Mouse (Mus musculus) hindbrain, embryonic 12.5 days (tissue): ENCODE measurements around the gene Cpne9. TPM values are rescaled to one million over a fixed set of nuclear protein-coding genes. Genes with fewer than 3 reads are reported as not detected.
A peak's percentile ranks its signal among the peaks of the same experiment; 100 is the strongest.

Source experiments
- ATAC-seq: fragments of 200-750 bp; cut with Nextera tagmentation; 2 replicates; pipeline ENCODE4 v1.8.0; 2017; ENCODE audit warnings: moderate TSS enrichment; ENCODE audit not compliant: low FRiP score
- H3K27ac ChIP-seq: fragments of 300-500 bp; sonication (generic); 2 replicates; pipeline ENCODE4 v1.5.1; 2016; ENCODE audit warnings: mild to moderate bottlenecking
- H3K27me3 ChIP-seq: fragments of 300-500 bp; sonication (generic); 2 replicates; pipeline ENCODE4 v1.6.1; 2016; ENCODE audit warnings: mild to moderate bottlenecking
- H3K36me3 ChIP-seq: fragments of 300-500 bp; sonication (generic); 2 replicates; pipeline ENCODE4 v1.6.1; 2016; ENCODE audit warnings: mild to moderate bottlenecking
- H3K4me1 ChIP-seq: fragments of 300-500 bp; sonication (generic); 2 replicates; pipeline ENCODE4 v1.6.1; 2016
- H3K4me2 ChIP-seq: fragments of 300-500 bp; sonication (generic); replicated peaks from 2 replicates; pipeline ENCODE4 v1.6.1; 2016; ENCODE audit warnings: mild to moderate bottlenecking
- H3K4me3 ChIP-seq: fragments of 300-500 bp; sonication (generic); 2 replicates; pipeline ENCODE4 v1.5.1; 2016; ENCODE audit warnings: mild to moderate bottlenecking
- H3K9ac ChIP-seq: fragments of 300-500 bp; sonication (generic); 2 replicates; pipeline ENCODE4 v1.6.1; 2016; ENCODE audit warnings: mild to moderate bottlenecking, moderate library complexity
- H3K9me3 ChIP-seq: fragments of 300-500 bp; sonication (generic); replicated peaks from 2 replicates; pipeline ENCODE4 v1.6.1; 2016; ENCODE audit warnings: mild to moderate bottlenecking
- WGBS: fragments of 180-500 bp; shearing (Covaris S2); methylation state at CpG from one replicate; pipeline ENCODE4 v1.1.7; 2016; 5-methylcytosine and 5-hydroxymethylcytosine counted together
- polyA plus RNA-seq: library from polyadenylated mRNA; unstranded; fragments of >200 nt; fragmentation: Nextera tagmentation; extraction: Ambion mirVana; gene quantifications from 2 replicates; pipeline ENCODE4 v1.2.1, GENCODE M21; 2016

Gene Cpne9
- 0.39 and 0.42 TPM in 2 replicates for polyA plus RNA-seq

GRCm38 (mm10) chr6:113282101-113282802, at the start of gene Cpne9:
Gene Cpne9, plus strand, starts transcription at chr6:113282307.
- Histone ChIP-seq H3K36me3 (peaks cover 11% of the 10 kb centered on the region; the same call in 1 of the 2 replicates), H3K27ac (no peak within 1 kb of the TSS), H3K4me1 (peaks cover 16% of the 10 kb centered on the region), H3K9me3 (no peaks in the 10 kb centered on the region), H3K9ac (peak within 1 kb of the TSS; percentile 42; the same call in 1 of the 2 replicates), H3K4me2 (peak within 1 kb of the TSS; percentile 61), H3K4me3 (peak within 1 kb of the TSS; percentile 31), H3K27me3 (peaks cover 51% of the 10 kb centered on the region)
- ATAC-seq: peak; percentile 51; the same call in 1 of the 2 replicates
- 1% methylated on average over 37 of the region's 37 CpGs for WGBS

DNA sequence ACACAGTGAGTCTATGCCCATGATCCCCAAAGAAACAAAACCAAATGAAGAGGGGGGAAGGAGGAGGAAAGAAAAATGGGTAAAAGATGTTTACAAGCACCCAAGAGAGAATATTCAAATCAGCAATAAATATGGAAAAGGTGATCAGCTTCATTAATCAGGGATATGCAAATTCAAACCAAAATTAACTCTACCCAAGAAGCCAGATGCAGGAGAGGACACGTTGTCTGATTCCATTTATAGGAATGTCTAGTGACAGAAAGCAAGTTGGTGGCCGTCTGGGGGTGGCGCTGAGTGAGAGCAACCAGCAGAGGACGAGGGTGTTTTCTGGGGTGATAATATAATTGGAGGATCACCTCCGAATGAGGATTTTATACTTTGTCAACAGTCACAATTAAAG, 47.0 kb upstream of the Cpne9 start:
- Histone ChIP-seq H3K4me1 (peaks cover 15% of the 10 kb centered on the region), H3K4me2 (no peak overlapping the region), H3K27ac (no peak overlapping the region), H3K36me3 (0 out of 2 replicates have a peak, but pooled peaks cover 5% of the 10 kb centered on the region), H3K9me3 (no peaks in the 10 kb centered on the region; the same call in 1 of the 2 replicates), H3K4me3 (no peak overlapping the region), H3K27me3 (no peaks in the 10 kb centered on the region), H3K9ac (no peak overlapping the region)
- no peak for ATAC-seq
- WGBS: 78% methylated on average over 5 of the region's 5 CpGs

- ATAC-seq: peak; percentile 98
- Histone ChIP-seq H3K27me3 (no peaks in the 10 kb centered on the region), H3K4me3 (peak within 1 kb of the TSS; percentile 93), H3K27ac (peak within 1 kb of the TSS; percentile 36; the same call in 1 of the 2 replicates), H3K36me3 (peaks cover 18% of the 10 kb centered on the region), H3K4me1 (peaks cover 15% of the 10 kb centered on the region), H3K4me2 (peak within 1 kb of the TSS; percentile 91), H3K9me3 (no peaks in the 10 kb centered on the region), H3K9ac (peak within 1 kb of the TSS; percentile 86)
- WGBS: under 1% methylated on average over 55 of the region's 55 CpGs
These were observed 44.4 kb upstream of the Cpne9 start, which contains the start of gene Mtmr14 for GRCm38 (mm10) chr6:113237542-113238270. Gene Mtmr14, plus strand, starts transcription at chr6:113237843.

GRCm38 (mm10) chr6:113238442-113238841, 43.7 kb upstream of the Cpne9 start:
- ATAC-seq: no peak
- Histone ChIP-seq H3K4me2 (peak overlapping the region; percentile 91), H3K4me3 (peak overlapping the region; percentile 93), H3K36me3 (peaks cover 25% of the 10 kb centered on the region), H3K9me3 (no peaks in the 10 kb centered on the region), H3K27ac (no peak overlapping the region), H3K4me1 (peaks cover 15% of the 10 kb centered on the region), H3K27me3 (no peaks in the 10 kb centered on the region), H3K9ac (peak overlapping the region; percentile 86)
- 48% methylated on average over 6 of the region's 6 CpGs for WGBS

- Histone ChIP-seq H3K27me3 (no peaks in the 10 kb centered on the region), H3K4me1 (peaks cover 15% of the 10 kb centered on the region), H3K9ac (no peak overlapping the region), H3K9me3 (no peaks in the 10 kb centered on the region), H3K4me3 (no peak overlapping the region), H3K27ac (no peak overlapping the region), H3K4me2 (no peak overlapping the region), H3K36me3 (peaks cover 39% of the 10 kb centered on the region)
- no peak for ATAC-seq
- 91% methylated on average over 1 of the region's 1 CpGs for whole genome bisulfite sequencing
These were observed 39.4 kb upstream of the Cpne9 start for GRCm38 (mm10) chr6:113242753-113243152.

- Histone ChIP-seq H3K4me2 (no peak overlapping the region), H3K27me3 (no peaks in the 10 kb centered on the region), H3K4me3 (no peak overlapping the region), H3K36me3 (peaks cover 48% of the 10 kb centered on the region), H3K27ac (no peak overlapping the region), H3K4me1 (no peaks in the 10 kb centered on the region), H3K9ac (no peak overlapping the region), H3K9me3 (no peaks in the 10 kb centered on the region)
- ATAC-seq: no peak
- WGBS: 94% methylated on average over 2 of the region's 2 CpGs
These were observed 36.5 kb upstream of the Cpne9 start for GRCm38 (mm10) chr6:113245585-113245984.

DNA sequence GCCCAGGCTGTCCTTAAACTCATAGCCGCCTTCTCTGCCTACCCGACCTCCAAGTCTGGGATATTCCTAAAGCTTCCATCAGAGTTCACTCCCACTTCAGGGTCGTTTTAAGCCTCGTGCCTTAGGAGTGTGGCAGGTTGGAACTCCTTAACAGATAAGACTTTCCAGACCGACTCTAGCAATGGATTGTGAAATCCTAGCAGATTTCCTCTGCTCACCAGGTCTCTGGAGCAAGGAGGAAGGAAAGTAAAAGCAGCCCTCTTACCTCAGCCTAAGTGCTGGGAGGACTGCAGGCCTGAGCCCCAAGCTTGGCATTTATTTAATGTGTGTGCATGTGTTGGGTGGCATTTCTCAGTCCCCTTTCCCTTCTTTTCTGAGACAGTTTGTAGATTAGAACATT, 31.3 kb upstream of the Cpne9 start:
- ATAC-seq: no peak
- H3K36me3 ChIP-seq: peaks cover 59% of the 10 kb centered on the region
- H3K27ac ChIP-seq: no peak overlapping the region
- 85% methylated on average over 5 of the region's 5 CpGs for WGBS
- no peak overlapping the region for H3K4me3 ChIP-seq
- H3K9me3 ChIP-seq: no peaks in the 10 kb centered on the region
- H3K9ac ChIP-seq: no peak overlapping the region
- no peaks in the 10 kb centered on the region for H3K4me1 ChIP-seq
- H3K4me2 ChIP-seq: no peak overlapping the region
- H3K27me3 ChIP-seq: no peaks in the 10 kb centered on the region

DNA sequence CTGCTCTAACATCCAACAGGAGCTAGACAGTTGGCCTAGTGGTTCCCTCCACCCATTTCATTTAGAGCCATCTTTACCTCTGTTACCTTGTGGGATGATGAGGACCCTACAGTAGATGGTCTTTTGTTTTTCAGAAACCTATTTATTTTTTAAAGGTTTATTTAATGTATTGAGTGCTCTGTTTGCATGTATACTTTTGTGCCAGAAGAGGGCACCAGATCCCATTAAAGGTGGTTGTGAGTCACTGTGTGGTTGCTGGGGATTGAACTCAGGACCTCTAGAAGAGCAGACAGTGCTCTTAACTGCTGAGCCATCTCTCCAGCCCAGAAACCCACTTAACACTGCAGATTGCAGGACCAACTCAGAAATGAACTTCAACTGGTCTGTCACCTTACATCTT, 30.2 kb upstream of the Cpne9 start:
- H3K4me1 ChIP-seq: no peaks in the 10 kb centered on the region
- H3K9ac ChIP-seq: no peak overlapping the region
- no peak overlapping the region for H3K4me2 ChIP-seq
- no peak for ATAC-seq
- no peak overlapping the region for H3K27ac ChIP-seq
- no peak overlapping the region for H3K4me3 ChIP-seq
- H3K36me3 ChIP-seq: peaks cover 69% of the 10 kb centered on the region
- no peaks in the 10 kb centered on the region for H3K27me3 ChIP-seq
- H3K9me3 ChIP-seq: no peaks in the 10 kb centered on the region

DNA sequence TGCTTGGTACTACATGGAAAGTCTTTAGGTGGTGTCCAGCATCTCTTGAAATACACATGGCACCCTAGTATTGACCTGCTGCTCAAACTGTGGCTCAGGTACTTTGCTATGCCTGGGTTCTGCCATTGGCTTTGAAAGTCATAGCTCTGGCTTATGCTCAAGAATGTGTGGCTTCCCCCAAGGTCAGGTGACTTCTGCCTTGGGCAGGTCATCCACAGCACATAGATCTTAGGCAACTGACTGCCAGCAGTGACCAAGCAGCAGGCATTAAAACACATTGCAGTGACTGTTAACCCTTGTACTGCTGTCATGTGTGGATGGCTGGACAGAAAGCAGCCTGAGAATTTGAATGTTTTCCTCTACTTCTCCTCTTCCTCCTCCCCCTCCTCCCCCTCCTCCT, 27.2 kb upstream of the Cpne9 start:
- Histone ChIP-seq H3K36me3 (peaks cover 83% of the 10 kb centered on the region), H3K9ac (no peak overlapping the region), H3K4me1 (no peaks in the 10 kb centered on the region), H3K4me2 (no peak overlapping the region), H3K9me3 (no peaks in the 10 kb centered on the region), H3K27me3 (no peaks in the 10 kb centered on the region), H3K4me3 (no peak overlapping the region), H3K27ac (no peak overlapping the region)
- ATAC-seq: no peak

DNA sequence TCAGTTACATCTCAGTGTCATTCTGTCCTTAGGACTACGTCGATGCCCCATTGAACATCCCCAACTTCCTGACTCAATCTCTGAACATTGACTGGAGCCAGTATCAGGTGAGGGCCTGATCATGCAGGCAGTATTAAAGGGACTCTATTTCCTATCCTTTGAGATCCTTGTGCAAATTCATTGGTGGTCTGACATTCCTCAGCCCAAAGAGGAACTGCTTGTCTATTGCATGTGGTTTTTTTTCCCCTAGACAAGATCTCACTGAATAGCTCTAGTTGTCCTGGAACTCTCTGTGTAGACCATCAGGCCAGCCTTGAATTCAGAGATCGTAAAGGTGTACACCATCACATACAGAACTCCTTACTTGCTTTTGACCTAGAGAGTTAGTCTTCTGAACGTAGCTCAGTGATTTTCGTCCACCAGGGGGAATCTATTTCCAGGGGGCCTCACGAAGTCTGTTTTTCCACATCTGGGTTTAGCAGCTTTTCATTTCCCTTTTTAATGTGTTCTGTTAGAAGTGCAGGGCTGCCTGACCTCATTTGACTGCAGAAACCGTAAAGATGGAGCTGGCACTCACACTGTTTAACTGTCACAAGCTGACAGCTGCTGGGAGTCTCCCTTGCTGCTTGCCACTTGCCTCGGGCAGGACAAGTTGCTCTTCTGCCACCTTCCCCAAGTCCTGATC, 20.8 kb upstream of the Cpne9 start:
- no peaks in the 10 kb centered on the region for H3K27me3 ChIP-seq
- H3K9ac ChIP-seq: no peak overlapping the region
- no peak for ATAC-seq
- no peaks in the 10 kb centered on the region for H3K4me1 ChIP-seq
- H3K36me3 ChIP-seq: peaks cover 89% of the 10 kb centered on the region
- no peak overlapping the region for H3K27ac ChIP-seq
- 84% methylated on average over 8 of the region's 8 CpGs for WGBS
- H3K9me3 ChIP-seq: no peaks in the 10 kb centered on the region
- no peak overlapping the region for H3K4me3 ChIP-seq
- no peak overlapping the region for H3K4me2 ChIP-seq

DNA sequence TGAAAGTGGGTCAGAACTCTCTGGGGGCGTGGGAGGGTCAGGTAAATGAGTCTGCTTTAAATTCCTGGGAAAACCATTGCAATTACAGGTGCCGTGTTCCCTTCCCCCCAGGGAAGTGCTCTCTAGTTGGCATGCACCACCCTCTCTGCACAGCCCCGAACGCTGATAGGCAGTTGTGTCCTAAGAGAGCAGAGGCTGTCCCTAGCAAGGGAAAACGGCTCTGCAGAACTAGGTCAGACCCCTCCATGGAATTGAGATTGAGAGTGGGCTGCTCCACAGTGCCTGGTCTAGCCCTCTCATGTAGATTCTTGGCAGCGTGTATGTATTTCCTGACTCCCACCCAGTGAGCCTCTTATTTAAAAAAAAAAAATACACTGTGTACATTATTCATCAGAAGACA, 18.6 kb upstream of the Cpne9 start:
- WGBS: 90% methylated on average over 6 of the region's 6 CpGs
- H3K36me3 ChIP-seq: peaks cover 92% of the 10 kb centered on the region
- no peak overlapping the region for H3K4me3 ChIP-seq
- no peaks in the 10 kb centered on the region for H3K4me1 ChIP-seq
- H3K27ac ChIP-seq: no peak overlapping the region
- no peaks in the 10 kb centered on the region for H3K9me3 ChIP-seq
- H3K27me3 ChIP-seq: no peaks in the 10 kb centered on the region
- H3K9ac ChIP-seq: no peak overlapping the region
- no peak overlapping the region for H3K4me2 ChIP-seq
- ATAC-seq: no peak

- Histone ChIP-seq H3K36me3 (peaks cover 92% of the 10 kb centered on the region), H3K9me3 (no peaks in the 10 kb centered on the region), H3K4me1 (no peaks in the 10 kb centered on the region), H3K4me3 (no peak overlapping the region), H3K27ac (no peak overlapping the region), H3K4me2 (no peak overlapping the region), H3K9ac (no peak overlapping the region), H3K27me3 (no peaks in the 10 kb centered on the region)
- WGBS: 97% methylated on average over 8 of the region's 8 CpGs
- ATAC-seq: no peak
These were observed 17.7 kb upstream of the Cpne9 start for GRCm38 (mm10) chr6:113264429-113264828.
